ENCODE assay signal across 8 mouse cellular contexts in the genomic region with DNA sequence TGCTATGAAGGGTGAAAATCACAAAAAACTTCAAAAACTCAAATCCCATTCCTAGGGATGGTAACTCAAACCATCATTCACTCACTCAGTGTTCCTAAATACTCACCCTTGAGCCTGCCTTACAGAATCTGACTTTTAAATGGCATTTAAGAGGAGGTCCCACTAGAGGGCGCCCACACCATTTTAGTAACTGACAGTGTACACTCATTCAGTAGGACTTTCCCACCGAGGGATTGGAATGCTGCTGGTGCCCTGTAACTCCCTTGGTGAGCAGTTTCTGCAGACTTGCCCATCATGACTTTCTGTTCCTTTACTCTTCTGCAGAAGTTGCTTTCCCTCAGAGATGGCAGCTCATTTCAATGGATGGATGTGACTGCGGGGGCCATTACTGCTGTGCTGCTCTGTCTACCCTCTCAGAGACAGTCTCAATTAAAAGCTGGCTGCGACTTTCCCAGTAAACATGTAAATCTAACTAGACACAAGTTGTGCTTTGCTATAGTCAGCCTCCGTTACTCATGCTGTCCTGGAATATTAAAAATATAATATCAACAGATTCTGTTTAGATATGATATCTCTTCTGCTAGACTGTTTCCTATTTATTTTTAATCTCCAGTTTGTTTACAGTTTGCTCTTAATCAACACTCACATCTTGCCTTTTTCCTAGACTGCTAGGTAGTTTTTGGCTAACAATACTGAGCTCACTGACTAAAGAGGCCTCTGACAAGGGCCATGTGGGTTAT.
A peak's percentile ranks its signal among the peaks of the same experiment; 100 is the strongest.
DNase-seq lines count a peak whose midpoint lies in the region; ATAC-seq and TF ChIP-seq lines count a peak whose summit lies in the region.

No protein-coding gene starts in this region.

- no peaks in the 10 kb centered on the region for H3K27me3 ChIP-seq in forebrain, embryonic 14.5 days (replicated peaks; ENCODE audit: control insufficient read depth, insufficient read depth, low read length)

- H3K27ac ChIP-seq in forebrain, embryonic 14.5 days (ENCODE audit: low read depth, low read length) = no peak overlapping the region

- no peak overlapping the region for H3K9ac ChIP-seq in forebrain, embryonic 14.5 days (ENCODE audit: low read length)

- peak; percentile 81 for DNase-seq in ES-CJ7 (ENCODE audit: low read depth, low spot score)
- DNase-seq in c-Kit-positive CD71-positive TER-119-positive erythroid progenitor cells, embryonic 14.5 days (ENCODE audit: low spot score) = peak; percentile 67
- DNase-seq in forebrain, embryonic 14.5 days (ENCODE audit: low spot score) = peak; percentile 96
- peak; percentile 83 to 90 for DNase-seq in heart, postnatal 14 days
- DNase-seq in layer of hippocampus, adult 18-20 months (ENCODE audit: low spot score in 2 of 2) = peak; percentile 69 to 97
- DNase-seq in lung, adult 2 months = peak; percentile 77
- DNase-seq in ovary, postnatal 10 days (ENCODE audit: low spot score) = peak; percentile 65
- DNase-seq in thymus, postnatal 10 days (ENCODE audit: low spot score in 2 of 2) = peak; percentile 16 to 72

- peaks cover 5% of the 10 kb centered on the region for H3K4me1 ChIP-seq in forebrain, embryonic 14.5 days (ENCODE audit: control insufficient read depth, insufficient read depth, low read length)
- H3K4me1 ChIP-seq in lung, adult 2 months (ENCODE audit: control insufficient read depth, insufficient read depth, low read length) = 0 out of 2 replicates have a peak, but pooled peaks cover 2% of the 10 kb centered on the region

- peaks cover 11% of the 10 kb centered on the region for H3K36me3 ChIP-seq in forebrain, embryonic 14.5 days (ENCODE audit: control insufficient read depth, insufficient read depth, low read length)

- H3K4me3 ChIP-seq in forebrain, embryonic 14.5 days (ENCODE audit: low read depth, low read length) = no peak overlapping the region
- H3K4me3 ChIP-seq in lung, adult 2 months (replicated peaks; ENCODE audit: extremely low read depth, low read depth, low read length) = no peak overlapping the region

- no peak for TF ChIP-seq POLR2A in lung, adult 2 months (IDR thresholded peaks at IDR 0.05; ENCODE audit: borderline replicate concordance, extremely low read depth, low read depth, low read length)

- 45% methylated on average over 5 of the region's 5 CpGs for WGBS in forebrain, embryonic 14.5 days
- WGBS in lung, adult 2 months = 23% methylated on average over 5 of the region's 5 CpGs

- TF ChIP-seq CTCF in lung, adult 2 months (IDR thresholded peaks at IDR 0.05; ENCODE audit: insufficient read depth, low read length) = no peak; the same call in 1 of the 2 replicates

- peak; percentile 80 for ATAC-seq in forebrain, embryonic 14.5 days

- H3K4me2 ChIP-seq in forebrain, embryonic 14.5 days (ENCODE audit: low read length) = no peak overlapping the region

- intact Hi-C loops in heart, postnatal 14 days (cut with DNase I) = loop anchor here (2.0 to 10.0 kb wide), 4 partner anchors 70 to 1173 kb away; a partner anchor contains a TSS

- H3K9me3 ChIP-seq in forebrain, embryonic 14.5 days (replicated peaks; ENCODE audit: control insufficient read depth, low read length) = no peaks in the 10 kb centered on the region

Comparison
In these comparisons a context has a peak if more than half of its experiments do, and no peak if none do; other contexts are left out.
1. DNase-seq: peak in every context shown above with its lines; median percentile 96 in forebrain, embryonic 14.5 days; 86 in heart, postnatal 14 days; 83 in layer of hippocampus, adult 18-20 months; 81 in ES-CJ7; 77 in lung, adult 2 months; 67 in c-Kit-positive CD71-positive TER-119-positive erythroid progenitor cells, embryonic 14.5 days; 65 in ovary, postnatal 10 days; 44 in thymus, postnatal 10 days.